In genomic region chr6:86598742-86599193, GRCm38 (mm10) we compare ENCODE assay signal across 12 mouse cellular contexts. TPM values are rescaled to one million over a fixed set of nuclear protein-coding genes. Genes with fewer than 3 reads are reported as not detected.
DNase-seq lines count a peak whose midpoint lies in the region; ATAC-seq and TF ChIP-seq lines count a peak whose summit lies in the region.
"Had no signal": no experiment of that assay in that cellular context is flagged by ENCODE, and none has a peak within 500 bp of the region (broad histone marks: within the 10 kb centered on the region; RNA-seq: fewer than 3 reads in every experiment).

No protein-coding gene starts in this region.

- H3K4me2 ChIP-seq in hindbrain, embryonic 16.5 days (ENCODE audit: low read length): no peak overlapping the region
- H3K4me2 ChIP-seq in hindbrain, embryonic 11.5 days (replicated peaks; ENCODE audit: low read depth, low read length): no peak overlapping the region
- H3K4me2 ChIP-seq in forebrain, embryonic 12.5 days: no peak overlapping the region
- H3K4me2 ChIP-seq in liver, embryonic 16.5 days (ENCODE audit: low read depth, low read length): peak overlapping the region; percentile 10; the same call in 1 of the 2 replicates
- H3K4me2 ChIP-seq: heart, embryonic 15.5 days; limb, embryonic 15.5 days had no signal

- H3K4me3 ChIP-seq in hindbrain, embryonic 16.5 days (ENCODE audit: low read length): no peak overlapping the region
- H3K4me3 ChIP-seq in hindbrain, embryonic 11.5 days (ENCODE audit: low read depth, low read length): no peak overlapping the region
- H3K4me3 ChIP-seq in MEL (ENCODE audit: control insufficient read depth in 1 of 2, insufficient read depth in 1 of 2, low read depth in 2 of 2, low read length in 2 of 2): peak overlapping the region in 1 of 2 experiments; percentile 67; a peak in 2 of 4 replicates
- H3K4me3 ChIP-seq in forebrain, embryonic 12.5 days (replicated peaks): no peak overlapping the region
- H3K4me3 ChIP-seq in liver, embryonic 16.5 days (ENCODE audit: low read depth, low read length): no peak overlapping the region
- H3K4me3 ChIP-seq: heart, embryonic 15.5 days; left cerebral cortex, adult 2 months; limb, embryonic 15.5 days; midbrain, embryonic 10.5 days had no signal

- H3K9me3 ChIP-seq in hindbrain, embryonic 16.5 days (ENCODE audit: control insufficient read depth, low read length): no peaks in the 10 kb centered on the region
- H3K9me3 ChIP-seq in hindbrain, embryonic 11.5 days (ENCODE audit: control insufficient read depth, low read length): no peaks in the 10 kb centered on the region
- no peaks in the 10 kb centered on the region for H3K9me3 ChIP-seq in MEL (replicated peaks; ENCODE audit: insufficient read depth, low read length)
- no peaks in the 10 kb centered on the region for H3K9me3 ChIP-seq in forebrain, embryonic 12.5 days
- no peaks in the 10 kb centered on the region for H3K9me3 ChIP-seq in liver, embryonic 16.5 days (replicated peaks; ENCODE audit: control insufficient read depth, low read length)
- H3K9me3 ChIP-seq: heart, embryonic 15.5 days; limb, embryonic 15.5 days; midbrain, embryonic 10.5 days had no signal

- H3K27me3 ChIP-seq in hindbrain, embryonic 16.5 days (replicated peaks; ENCODE audit: control insufficient read depth, insufficient read depth, low read length): no peaks in the 10 kb centered on the region
- H3K27me3 ChIP-seq in hindbrain, embryonic 11.5 days (ENCODE audit: control insufficient read depth, insufficient read depth, low read length): no peaks in the 10 kb centered on the region
- H3K27me3 ChIP-seq in MEL (ENCODE audit: control insufficient read depth in 1 of 2, insufficient read depth in 2 of 2, low read length in 2 of 2): no peaks in the 10 kb centered on the region
- peaks cover 12% of the 10 kb centered on the region; the same call in 1 of the 2 replicates for H3K27me3 ChIP-seq in forebrain, embryonic 12.5 days
- no peaks in the 10 kb centered on the region; the same call in 1 of the 2 replicates for H3K27me3 ChIP-seq in liver, embryonic 16.5 days (ENCODE audit: control insufficient read depth, insufficient read depth, low read depth, low read length)
- H3K27me3 ChIP-seq: heart, embryonic 15.5 days had no signal

- no peaks in the 10 kb centered on the region for H3K79me2 ChIP-seq in MEL (ENCODE audit: control insufficient read depth, insufficient read depth, low read length, poor library complexity)

- TF ChIP-seq EP300 in MEL (IDR thresholded peaks at IDR 0.05; ENCODE audit: low read depth in 1 of 2, low read length in 2 of 2): peak; percentile 58 to 70

- no peak for TF ChIP-seq RAD21 in MEL (IDR thresholded peaks at IDR 0.05; ENCODE audit: low read depth, low read length)

- 72% methylated on average over 5 of the region's 5 CpGs for WGBS in hindbrain, embryonic 16.5 days
- WGBS in hindbrain, embryonic 11.5 days: 76% methylated on average over 5 of the region's 5 CpGs
- 75% methylated on average over 5 of the region's 5 CpGs for WGBS in forebrain, embryonic 12.5 days
- WGBS in liver, embryonic 16.5 days (ENCODE audit: insufficient replicate concordance): 59% methylated on average over 5 of the region's 5 CpGs

- H3K27ac ChIP-seq in hindbrain, embryonic 16.5 days (ENCODE audit: low read depth, low read length): no peak overlapping the region
- H3K27ac ChIP-seq in hindbrain, embryonic 11.5 days (ENCODE audit: low read depth, low read length): no peak overlapping the region
- peak overlapping the region; percentile 50 for H3K27ac ChIP-seq in MEL (ENCODE audit: control insufficient read depth, low read depth, low read length)
- no peak overlapping the region for H3K27ac ChIP-seq in forebrain, embryonic 12.5 days
- peak overlapping the region; percentile 92 for H3K27ac ChIP-seq in liver, embryonic 16.5 days (ENCODE audit: low read length)
- H3K27ac ChIP-seq: left cerebral cortex, adult 2 months; midbrain, embryonic 10.5 days had no signal

- no peak for TF ChIP-seq POLR2A in MEL (IDR thresholded peaks at IDR 0.05; ENCODE audit: control insufficient read depth in 1 of 2, insufficient read depth in 1 of 2, low read depth in 1 of 2, low read length in 2 of 2, poor library complexity in 1 of 2)

- H3K9ac ChIP-seq in hindbrain, embryonic 16.5 days (ENCODE audit: low read depth, low read length): no peak overlapping the region
- H3K9ac ChIP-seq in hindbrain, embryonic 11.5 days (ENCODE audit: low read depth, low read length): no peak overlapping the region
- H3K9ac ChIP-seq in MEL (ENCODE audit: control insufficient read depth, low read depth, low read length, poor library complexity, severe bottlenecking): peak overlapping the region; percentile 21
- no peak overlapping the region for H3K9ac ChIP-seq in forebrain, embryonic 12.5 days
- peak overlapping the region; percentile 25; the same call in 1 of the 2 replicates for H3K9ac ChIP-seq in liver, embryonic 16.5 days (ENCODE audit: low read depth, low read length)
- H3K9ac ChIP-seq: heart, embryonic 15.5 days; limb, embryonic 15.5 days had no signal

- peak; percentile 34; the same call in 1 of the 2 replicates for ATAC-seq in hindbrain, embryonic 16.5 days
- no peak for ATAC-seq in hindbrain, embryonic 11.5 days (ENCODE audit: low FRiP score)
- peak; percentile 17; the same call in 1 of the 2 replicates for ATAC-seq in forebrain, embryonic 12.5 days (ENCODE audit: low FRiP score)
- peak; percentile 69 for ATAC-seq in liver, embryonic 16.5 days (ENCODE audit: low read depth)
- ATAC-seq in inflammation-experienced regulatory T-cells, adult 6 months: no peak

- H3K36me3 ChIP-seq in hindbrain, embryonic 16.5 days (ENCODE audit: control insufficient read depth, insufficient read depth, low read length): no peaks in the 10 kb centered on the region
- no peaks in the 10 kb centered on the region for H3K36me3 ChIP-seq in hindbrain, embryonic 11.5 days (ENCODE audit: control insufficient read depth, insufficient read depth, low read length)
- peaks cover 0 to 22% of the 10 kb centered on the region in 2 experiments; a peak in 2 of 4 replicates for H3K36me3 ChIP-seq in MEL (ENCODE audit: control insufficient read depth in 1 of 2, insufficient read depth in 2 of 2, low read length in 2 of 2)
- no peaks in the 10 kb centered on the region for H3K36me3 ChIP-seq in forebrain, embryonic 12.5 days (replicated peaks)
- no peaks in the 10 kb centered on the region for H3K36me3 ChIP-seq in liver, embryonic 16.5 days (ENCODE audit: control insufficient read depth, insufficient read depth)
- H3K36me3 ChIP-seq: heart, embryonic 15.5 days; limb, embryonic 15.5 days; midbrain, embryonic 10.5 days had no signal

- no peak for TF ChIP-seq CTCF in MEL (IDR thresholded peaks at IDR 0.05 in 2 of 3, conservative IDR thresholded peaks at IDR 0.05 in 1 of 3; ENCODE audit: control insufficient read depth in 1 of 3, insufficient read depth in 1 of 3, low read depth in 2 of 3, low read length in 3 of 3, poor library complexity in 1 of 3, severe bottlenecking in 1 of 3)

- H3K4me1 ChIP-seq in hindbrain, embryonic 16.5 days (ENCODE audit: control insufficient read depth, insufficient read depth, low read depth, low read length): peaks cover 7% of the 10 kb centered on the region
- H3K4me1 ChIP-seq in hindbrain, embryonic 11.5 days (replicated peaks; ENCODE audit: control insufficient read depth, insufficient read depth, low read length): no peaks in the 10 kb centered on the region
- H3K4me1 ChIP-seq in MEL (ENCODE audit: control insufficient read depth in 1 of 2, insufficient read depth in 2 of 2, low read length in 2 of 2): peaks cover 22 to 36% of the 10 kb centered on the region in 2 experiments
- H3K4me1 ChIP-seq in forebrain, embryonic 12.5 days: 0 out of 2 replicates have a peak, but pooled peaks cover 3% of the 10 kb centered on the region
- H3K4me1 ChIP-seq in liver, embryonic 16.5 days (ENCODE audit: control insufficient read depth, low read depth, low read length): peaks cover 36% of the 10 kb centered on the region

- DNase-seq in hindbrain, embryonic 11.5 days (ENCODE audit: low spot score): no peak
- peak; percentile 84 for DNase-seq in MEL (ENCODE audit: low read depth, low spot score)
- no peak for DNase-seq in lung, adult 18-20 months

TF ChIP-seq in MEL, 35 proteins besides CTCF, POLR2A, EP300 and RAD21 (continues in another document):
- TF ChIP-seq BHLHE40 (IDR thresholded peaks at IDR 0.05; ENCODE audit: borderline replicate concordance, low read depth, low read length) (peak; percentile 89), MAX (IDR thresholded peaks at IDR 0.05; ENCODE audit: low read length) (peak; percentile 76), ZC3H11A (IDR thresholded peaks at IDR 0.05; ENCODE audit: low read depth, low read length) (0 out of 2 replicates have a peak, but pooled peaks have one; percentile 25), TBP (IDR thresholded peaks at IDR 0.05; ENCODE audit: low read depth, low read length) (no peak), MXI1 (IDR thresholded peaks at IDR 0.05; ENCODE audit: low read depth, low read length) (peak; percentile 61; the same call in 1 of the 2 replicates), GATA1 (IDR thresholded peaks at IDR 0.05; ENCODE audit: low read depth, low read length) (peak; percentile 69), POLR2AphosphoS5 (IDR thresholded peaks at IDR 0.05; ENCODE audit: borderline replicate concordance, low read depth, low read length) (no peak), USF2 (IDR thresholded peaks at IDR 0.05; ENCODE audit: borderline replicate concordance in 1 of 2, insufficient read depth in 1 of 2, low read depth in 1 of 2, low read length in 2 of 2) (peak in 1 of 2 experiments; percentile 38; a peak in 1 of 4 replicates), RCOR1 (IDR thresholded peaks at IDR 0.05; ENCODE audit: low read depth, low read length) (no peak; the same call in 1 of the 2 replicates), ETS1 (IDR thresholded peaks at IDR 0.05; ENCODE audit: low read depth, low read length) (peak; percentile 93), MYB (IDR thresholded peaks at IDR 0.05; ENCODE audit: low read depth, low read length) (peak; percentile 26; the same call in 1 of the 2 replicates), TCF12 (IDR thresholded peaks at IDR 0.05; ENCODE audit: low read depth, low read length) (peak; percentile 54; the same call in 1 of the 2 replicates), CHD1 (IDR thresholded peaks at IDR 0.05; ENCODE audit: low read depth, low read length) (no peak), ZKSCAN1 (IDR thresholded peaks at IDR 0.05; ENCODE audit: low read depth, low read length) (no peak)

RNA-seq across cellular contexts. Expression of gene Asprv1, which starts 29.2 kb away (rescaled TPM):
- polyA plus RNA-seq in hindbrain, embryonic 16.5 days (2015; fragmentation: Nextera tagmentation; extraction: Ambion mirVana): 0.62 and 0.70 TPM in 2 replicates
- 0.25 and 0.88 TPM in 2 replicates for polyA plus RNA-seq in hindbrain, embryonic 11.5 days (2014; fragmentation: Nextera tagmentation; extraction: Ambion mirVana)
- total RNA-seq in MEL (2012; rRNA removed): not detected in 2 replicates
- polyA plus RNA-seq in MEL (2012; ENCODE audit: insufficient read depth in 1 of 2, insufficient read length in 2 of 2, low read depth in 1 of 2, low replicate concordance in 2 of 2, missing spikeins in 1 of 2): not detected
- polyA plus RNA-seq in forebrain, embryonic 12.5 days (2016; fragmentation: Nextera tagmentation; extraction: Ambion mirVana): 0.52 and 0.87 TPM in 2 replicates
- polyA plus RNA-seq in liver, embryonic 16.5 days (2015; fragmentation: Nextera tagmentation; extraction: Ambion mirVana): 2.3 and 2.9 TPM in 2 replicates
- polyA plus RNA-seq in inflammation-experienced regulatory T-cells, adult 6 months (2017; shearing (Covaris generic)): under 1 TPM; 0.21 to 0.39 (median 0.38) TPM
- total RNA-seq: gastrocnemius, postnatal 36 days had no signal

Comparison
In these comparisons a context has a peak if more than half of its experiments do, and no peak if none do; other contexts are left out.
1. ATAC-seq: peak in hindbrain, embryonic 16.5 days (single experiment), forebrain, embryonic 12.5 days (single experiment) and liver, embryonic 16.5 days (single experiment); none in hindbrain, embryonic 11.5 days (single experiment) and inflammation-experienced regulatory T-cells, adult 6 months (single experiment).
2. H3K27ac ChIP-seq: peak in MEL (single experiment) and liver, embryonic 16.5 days (single experiment); none in hindbrain, embryonic 16.5 days (single experiment), hindbrain, embryonic 11.5 days (single experiment) and forebrain, embryonic 12.5 days (single experiment).
3. H3K9ac ChIP-seq: peak in MEL (single experiment) and liver, embryonic 16.5 days (single experiment); none in hindbrain, embryonic 16.5 days (single experiment), hindbrain, embryonic 11.5 days (single experiment) and forebrain, embryonic 12.5 days (single experiment).